Mouse (Mus musculus) liver, adult 10 weeks (tissue): ENCODE measurements around the gene Ublcp1. TPM values are rescaled to one million over a fixed set of nuclear protein-coding genes. Genes with fewer than 3 reads are reported as not detected.

Experiments
- polyA plus RNA-seq: library from polyadenylated mRNA; stranded (reverse); fragments of 350-450 nt; fragmentation: Illumina TruSeq; extraction: RNeasy Lipid Tissue Mini Kit (QIAGEN cat#74804); gene quantifications from one replicate; pipeline ENCODE4 v1.2.3, GENCODE M21; 2014; ENCODE audit warnings: low read depth, low replicate concordance

Ublcp1 gene
- 56.2 TPM for polyA plus RNA-seq

GRCm38 (mm10) chr11:44470432-44471336 lies at the start of gene Ublcp1:
TSS of gene Ublcp1 (minus strand) at chr11:44470498.

DNA sequence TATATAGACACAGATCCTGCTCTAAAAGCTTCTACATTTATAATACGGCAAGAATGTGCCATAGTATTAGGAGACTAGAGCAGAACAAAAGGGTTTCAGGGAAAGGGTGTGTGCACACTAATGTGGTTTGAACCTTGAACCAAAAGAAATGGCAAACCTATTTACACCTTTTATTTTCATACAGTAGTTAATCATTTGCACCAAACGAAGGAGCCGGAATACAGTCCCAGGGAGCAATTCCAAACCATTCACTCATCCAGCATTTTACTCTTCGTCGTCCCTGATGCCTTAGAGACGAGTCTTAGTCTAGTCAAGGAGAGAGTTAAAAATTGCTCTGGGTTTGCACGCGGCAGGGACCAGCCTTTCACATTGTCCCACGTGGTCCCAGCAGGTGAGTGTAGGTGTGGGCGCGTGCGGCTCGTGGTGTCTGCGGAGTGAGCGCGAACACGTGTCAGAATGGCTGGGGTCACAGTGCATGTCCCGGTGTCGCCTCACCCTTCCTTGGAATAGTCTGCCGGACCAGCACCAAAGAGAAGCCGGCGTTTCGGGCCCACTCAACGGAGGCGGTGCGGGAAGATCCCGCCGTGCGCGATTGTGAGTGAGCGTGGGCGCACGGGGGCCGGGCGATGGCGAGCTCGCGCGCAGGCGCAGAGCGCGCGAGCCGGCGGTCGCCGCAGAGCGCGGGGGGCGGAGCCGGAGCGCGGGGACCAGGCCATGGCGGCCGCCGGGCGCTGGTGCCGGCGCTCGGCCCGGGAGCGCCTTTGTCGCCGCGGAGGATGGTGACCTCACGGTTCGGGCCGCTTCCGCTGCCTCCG lies 48.2 kb upstream of the Ublcp1 start, which contains the start of gene Rnf145:
Rnf145 (plus strand) TSS at position 684 of the 815 bp plus-strand sequence.

Other genes starting within 250 kb of the Ublcp1 start
- gene Il12b, start 70.4 kb downstream of the Ublcp1 start, polyA plus RNA-seq, result not detected
- 7.9 TPM for gene Rnf145, start 48.5 kb upstream of the Ublcp1 start, polyA plus RNA-seq
- gene Ebf1, start 146.8 kb upstream of the Ublcp1 start, polyA plus RNA-seq, result 0.13 TPM